Mouse (Mus musculus): Measurements from ENCODE around the gene Plcb2. TPM values are rescaled to one million over a fixed set of nuclear protein-coding genes. Genes with fewer than 3 reads are reported as not detected.

The Plcb2 gene
- polyA plus RNA-seq, 2 experiments, result 0.74 to 2.1 TPM

- Histone ChIP-seq H3K4me1 (ENCODE audit: control insufficient read depth, insufficient read depth, low read length) (peaks cover 36% of the 10 kb centered on the region), H3K9ac (ENCODE audit: low read depth, low read length, severe bottlenecking) (peak within 1 kb of the TSS; percentile 82), H3K4me2 (replicated peaks; ENCODE audit: low read depth, low read length, severe bottlenecking) (peak within 1 kb of the TSS; percentile 96), H3K36me3 (ENCODE audit: control insufficient read depth, insufficient read depth, low read length) (no peaks in the 10 kb centered on the region; the same call in 1 of the 2 replicates), H3K27ac (replicated peaks; ENCODE audit: low read depth, low read length) (no peak within 1 kb of the TSS; the same call in 1 of the 2 replicates), H3K4me3 (replicated peaks; ENCODE audit: low read length) (peak within 1 kb of the TSS; percentile 74), H3K27me3 (ENCODE audit: control insufficient read depth, insufficient read depth, low read length) (0 out of 2 replicates have a peak, but pooled peaks cover 12% of the 10 kb centered on the region), H3K9me3 (ENCODE audit: control insufficient read depth, low read length) (no peaks in the 10 kb centered on the region)
- 2% methylated on average over 44 of the region's 57 CpGs for WGBS
- ATAC-seq (ENCODE audit: low FRiP score, low read depth) (peak; percentile 92), DNase-seq (ENCODE audit: low spot score) (peak; percentile 89)
- no peak for TF ChIP-seq POLR2A (IDR thresholded peaks at IDR 0.05; ENCODE audit: borderline replicate concordance, extremely low read depth, insufficient read depth, insufficient read length)
These were observed 17.1 kb upstream of the Plcb2 start, which contains the start of gene Inafm2 for GRCm38 (mm10) chr2:118745232-118745884. TSS of gene Inafm2 (plus strand) at chr2:118745758.

GRCm38 (mm10) chr2:118744621-118745020, 16.4 kb upstream of the Plcb2 start:
- ATAC-seq (ENCODE audit: low FRiP score, low read depth) (no peak), DNase-seq (ENCODE audit: low spot score) (no peak)
- no peak for TF ChIP-seq POLR2A (IDR thresholded peaks at IDR 0.05; ENCODE audit: borderline replicate concordance, extremely low read depth, insufficient read depth, insufficient read length)
- H3K4me1 ChIP-seq (ENCODE audit: control insufficient read depth, insufficient read depth, low read length), result peaks cover 29% of the 10 kb centered on the region
- H3K4me2 ChIP-seq (replicated peaks; ENCODE audit: low read depth, low read length, severe bottlenecking), result peak overlapping the region; percentile 96; the same call in 1 of the 2 replicates
- 10% methylated on average over 7 of the region's 7 CpGs for WGBS
- H3K27me3 ChIP-seq (ENCODE audit: control insufficient read depth, insufficient read depth, low read length), result 0 out of 2 replicates have a peak, but pooled peaks cover 12% of the 10 kb centered on the region
- H3K4me3 ChIP-seq (replicated peaks; ENCODE audit: low read length), result 0 out of 2 replicates have a peak overlapping the region, but pooled peaks have one; percentile 74
- no peak overlapping the region for H3K9ac ChIP-seq (ENCODE audit: low read depth, low read length, severe bottlenecking)
- no peaks in the 10 kb centered on the region; the same call in 1 of the 2 replicates for H3K36me3 ChIP-seq (ENCODE audit: control insufficient read depth, insufficient read depth, low read length)
- no peak overlapping the region for H3K27ac ChIP-seq (replicated peaks; ENCODE audit: low read depth, low read length)
- no peaks in the 10 kb centered on the region for H3K9me3 ChIP-seq (ENCODE audit: control insufficient read depth, low read length)

GRCm38 (mm10) chr2:118743261-118743943, 15.2 kb upstream of the Plcb2 start:
- ATAC-seq (ENCODE audit: low FRiP score, low read depth) (no peak), DNase-seq (ENCODE audit: low spot score) (peak; percentile 54)
- Histone ChIP-seq H3K9me3 (ENCODE audit: control insufficient read depth, low read length) (no peaks in the 10 kb centered on the region), H3K27me3 (ENCODE audit: control insufficient read depth, insufficient read depth, low read length) (0 out of 2 replicates have a peak, but pooled peaks cover 12% of the 10 kb centered on the region), H3K4me2 (replicated peaks; ENCODE audit: low read depth, low read length, severe bottlenecking) (no peak overlapping the region), H3K36me3 (ENCODE audit: control insufficient read depth, insufficient read depth, low read length) (no peaks in the 10 kb centered on the region), H3K27ac (replicated peaks; ENCODE audit: low read depth, low read length) (no peak overlapping the region), H3K9ac (ENCODE audit: low read depth, low read length, severe bottlenecking) (no peak overlapping the region), H3K4me3 (replicated peaks; ENCODE audit: low read length) (no peak overlapping the region), H3K4me1 (ENCODE audit: control insufficient read depth, insufficient read depth, low read length) (peaks cover 19% of the 10 kb centered on the region)
- no peak for TF ChIP-seq POLR2A (IDR thresholded peaks at IDR 0.05; ENCODE audit: borderline replicate concordance, extremely low read depth, insufficient read depth, insufficient read length)
- WGBS, result 26% methylated on average over 8 of the region's 8 CpGs

GRCm38 (mm10) chr2:118741183-118741582, 12.9 kb upstream of the Plcb2 start:
- H3K36me3 ChIP-seq (ENCODE audit: control insufficient read depth, insufficient read depth, low read length), result no peaks in the 10 kb centered on the region
- no peak overlapping the region for H3K4me2 ChIP-seq (replicated peaks; ENCODE audit: low read depth, low read length, severe bottlenecking)
- 47% methylated on average over 9 of the region's 9 CpGs for WGBS
- H3K9ac ChIP-seq (ENCODE audit: low read depth, low read length, severe bottlenecking), result no peak overlapping the region
- H3K4me1 ChIP-seq (ENCODE audit: control insufficient read depth, insufficient read depth, low read length), result peaks cover 4% of the 10 kb centered on the region; the same call in 1 of the 2 replicates
- no peak overlapping the region for H3K27ac ChIP-seq (replicated peaks; ENCODE audit: low read depth, low read length)
- TF ChIP-seq POLR2A (IDR thresholded peaks at IDR 0.05; ENCODE audit: borderline replicate concordance, extremely low read depth, insufficient read depth, insufficient read length), result no peak
- DNase-seq (ENCODE audit: low spot score) (no peak), ATAC-seq (ENCODE audit: low FRiP score, low read depth) (no peak)
- H3K4me3 ChIP-seq (replicated peaks; ENCODE audit: low read length), result no peak overlapping the region
- H3K9me3 ChIP-seq (ENCODE audit: control insufficient read depth, low read length), result no peaks in the 10 kb centered on the region
- H3K27me3 ChIP-seq (ENCODE audit: control insufficient read depth, insufficient read depth, low read length), result 0 out of 2 replicates have a peak, but pooled peaks cover 12% of the 10 kb centered on the region

GRCm38 (mm10) chr2:118740341-118740740, 12.1 kb upstream of the Plcb2 start:
- H3K27ac ChIP-seq (replicated peaks; ENCODE audit: low read depth, low read length), result no peak overlapping the region
- no peak for ATAC-seq (ENCODE audit: low FRiP score, low read depth)
- 72% methylated on average over 3 of the region's 3 CpGs for WGBS

More at GRCm38 (mm10) chr2:118740341-118740740, 12.1 kb upstream of the Plcb2 start:
- no peaks in the 10 kb centered on the region for H3K9me3 ChIP-seq (ENCODE audit: control insufficient read depth, low read length)
- H3K4me2 ChIP-seq (replicated peaks; ENCODE audit: low read depth, low read length, severe bottlenecking), result no peak overlapping the region
- no peak overlapping the region for H3K9ac ChIP-seq (ENCODE audit: low read depth, low read length, severe bottlenecking)
- no peak for TF ChIP-seq POLR2A (IDR thresholded peaks at IDR 0.05; ENCODE audit: borderline replicate concordance, extremely low read depth, insufficient read depth, insufficient read length)
- peaks cover 4% of the 10 kb centered on the region; the same call in 1 of the 2 replicates for H3K4me1 ChIP-seq (ENCODE audit: control insufficient read depth, insufficient read depth, low read length)
- H3K36me3 ChIP-seq (ENCODE audit: control insufficient read depth, insufficient read depth, low read length), result no peaks in the 10 kb centered on the region
- H3K27me3 ChIP-seq (ENCODE audit: control insufficient read depth, insufficient read depth, low read length), result 0 out of 2 replicates have a peak, but pooled peaks cover 12% of the 10 kb centered on the region
- no peak for DNase-seq (ENCODE audit: low spot score)
- no peak overlapping the region for H3K4me3 ChIP-seq (replicated peaks; ENCODE audit: low read length)
